Mouse (Mus musculus) kidney, adult 2 months (tissue): ENCODE results near the gene Uggt1.

Experiments used
- CTCF ChIP-seq: fragments of 200-500 bp; conservative IDR thresholded peaks from 2 replicates; pipeline ENCODE4 v1.5.1; 2011; ENCODE audit warnings: low read depth, mild to moderate bottlenecking, control low read depth, low read length, moderate library complexity, mixed read lengths; ENCODE audit not compliant: insufficient read depth, insufficient read length
- POLR2A ChIP-seq: fragments of 200-500 bp; IDR thresholded peaks from one replicate; pipeline ENCODE4 v1.6.1; 2011; ENCODE audit warnings: low read depth, low read length, control low read depth

- TF ChIP-seq CTCF = no peak
- no peak for TF ChIP-seq POLR2A
Observed at GRCm38 (mm10) chr1:36113670-36114069, 130.8 kb downstream of the Uggt1 start.
